Mouse (Mus musculus) E14TG2a.4 (cell line): ENCODE measurements at regions not wholly inside any gene's neighbourhood (a gene's known extent, or its start where the extent isn't known, plus 50 kb on each side); places are given as distances from the start of the nearest gene placed in this dataset.

ENCODE experiments used
- CTCF ChIP-seq: conservative IDR thresholded peaks from 2 replicates; pipeline ENCODE4 v1.5.1; 2014; ENCODE audit warnings: low read length
- NANOG ChIP-seq: IDR thresholded peaks from 2 replicates; pipeline ENCODE4 v1.6.1; 2014; ENCODE audit warnings: borderline replicate concordance, low read length, mixed read lengths
- POU5F1 ChIP-seq: IDR thresholded peaks from 2 replicates; pipeline ENCODE4 v1.6.1; 2014; ENCODE audit warnings: low read length, borderline replicate concordance

DNA sequence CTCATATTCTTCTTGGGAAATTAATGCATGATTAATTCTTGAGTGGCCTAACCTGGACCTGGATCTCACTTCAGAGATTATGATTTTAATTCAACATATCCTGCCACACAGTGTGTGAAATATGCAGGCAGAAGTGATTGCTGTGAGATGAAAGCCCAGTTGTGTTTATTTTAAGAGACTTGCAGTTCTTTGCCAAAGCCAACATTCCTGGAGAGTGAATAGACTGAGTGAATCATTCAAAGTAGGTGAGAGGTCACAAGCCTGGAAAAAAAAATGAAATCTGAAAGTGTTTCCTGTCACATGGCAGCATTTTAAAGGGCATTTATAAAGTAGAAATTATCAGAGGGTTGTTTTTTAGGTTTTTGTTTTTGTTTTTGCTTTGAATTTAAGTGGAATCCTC lies 412.9 kb upstream of the 4930578C19Rik start:
- no peak for TF ChIP-seq CTCF
- TF ChIP-seq NANOG: no peak
- no peak for TF ChIP-seq POU5F1
